Mouse (Mus musculus): ENCODE results near the gene Pccb. TPM values are rescaled to one million over a fixed set of nuclear protein-coding genes. Genes with fewer than 3 reads are reported as not detected.

Gene Pccb
- polyA plus RNA-seq, 1 experiment: 354 TPM

GRCm38 (mm10) chr9:100964106-100964505 is 70.6 kb downstream of the Pccb start:
- H3K27me3 ChIP-seq (replicated peaks; ENCODE audit: control insufficient read depth, insufficient read depth, low read length): no peaks in the 10 kb centered on the region
- WGBS: 81% methylated on average over 4 of the region's 4 CpGs
- no peak overlapping the region for H3K27ac ChIP-seq (ENCODE audit: insufficient read depth, low read depth, low read length)
- H3K4me3 ChIP-seq (ENCODE audit: insufficient read depth, low read depth, low read length): no peak overlapping the region
- no peaks in the 10 kb centered on the region for H3K36me3 ChIP-seq (ENCODE audit: control insufficient read depth, insufficient read depth, low read length)
- TF ChIP-seq POLR2A (IDR thresholded peaks at IDR 0.05; ENCODE audit: low read depth, low read length) (no peak), CTCF (conservative IDR thresholded peaks at IDR 0.05; ENCODE audit: insufficient read depth, insufficient read length, low read depth, low read length) (no peak)
- DNase-seq: no peak
- H3K4me1 ChIP-seq (ENCODE audit: control insufficient read depth, insufficient read depth, low read length): no peaks in the 10 kb centered on the region

GRCm38 (mm10) chr9:100963428-100963912 is 71.2 kb downstream of the Pccb start:
- TF ChIP-seq POLR2A (IDR thresholded peaks at IDR 0.05; ENCODE audit: low read depth, low read length) (no peak), CTCF (conservative IDR thresholded peaks at IDR 0.05; ENCODE audit: insufficient read depth, insufficient read length, low read depth, low read length) (no peak)
- no peaks in the 10 kb centered on the region for H3K36me3 ChIP-seq (ENCODE audit: control insufficient read depth, insufficient read depth, low read length)
- 88% methylated on average over 1 of the region's 1 CpGs for WGBS
- H3K4me1 ChIP-seq (ENCODE audit: control insufficient read depth, insufficient read depth, low read length): no peaks in the 10 kb centered on the region
- no peaks in the 10 kb centered on the region for H3K27me3 ChIP-seq (replicated peaks; ENCODE audit: control insufficient read depth, insufficient read depth, low read length)
- DNase-seq: no peak
- no peak overlapping the region for H3K4me3 ChIP-seq (ENCODE audit: insufficient read depth, low read depth, low read length)
- no peak overlapping the region for H3K27ac ChIP-seq (ENCODE audit: insufficient read depth, low read depth, low read length)

GRCm38 (mm10) chr9:100962903-100963427 is 71.7 kb downstream of the Pccb start:
- Histone ChIP-seq H3K4me3 (ENCODE audit: insufficient read depth, low read depth, low read length) (no peak overlapping the region), H3K27me3 (replicated peaks; ENCODE audit: control insufficient read depth, insufficient read depth, low read length) (no peaks in the 10 kb centered on the region), H3K36me3 (ENCODE audit: control insufficient read depth, insufficient read depth, low read length) (no peaks in the 10 kb centered on the region), H3K27ac (ENCODE audit: insufficient read depth, low read depth, low read length) (no peak overlapping the region), H3K4me1 (ENCODE audit: control insufficient read depth, insufficient read depth, low read length) (no peaks in the 10 kb centered on the region)
- WGBS: 77% methylated on average over 5 of the region's 5 CpGs
- DNase-seq: no peak
- TF ChIP-seq CTCF (conservative IDR thresholded peaks at IDR 0.05; ENCODE audit: insufficient read depth, insufficient read length, low read depth, low read length) (no peak), POLR2A (IDR thresholded peaks at IDR 0.05; ENCODE audit: low read depth, low read length) (no peak)

DNA sequence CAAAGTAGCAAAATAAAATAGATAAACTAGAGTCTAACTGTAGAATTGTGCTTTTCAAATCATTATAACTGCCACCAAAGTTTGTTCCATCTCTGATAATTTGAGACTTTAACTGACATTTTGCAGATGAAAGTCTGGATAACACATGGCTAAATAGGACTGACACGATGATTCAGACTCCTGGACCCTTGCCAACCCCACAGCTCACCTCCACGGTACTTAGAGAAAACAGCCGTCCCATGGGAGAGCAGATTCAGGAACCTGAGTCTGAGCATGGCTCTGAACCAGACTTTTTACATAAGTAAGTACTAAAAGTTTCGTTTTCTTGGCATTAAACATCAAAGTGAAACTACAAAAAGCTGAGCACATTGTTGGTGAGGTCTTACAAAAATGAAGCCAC is 83.2 kb downstream of the Pccb start:
- Histone ChIP-seq H3K36me3 (ENCODE audit: control insufficient read depth, insufficient read depth, low read length) (peaks cover 4% of the 10 kb centered on the region; the same call in 1 of the 2 replicates), H3K27ac (ENCODE audit: insufficient read depth, low read depth, low read length) (no peak overlapping the region), H3K4me1 (ENCODE audit: control insufficient read depth, insufficient read depth, low read length) (no peaks in the 10 kb centered on the region), H3K27me3 (replicated peaks; ENCODE audit: control insufficient read depth, insufficient read depth, low read length) (no peaks in the 10 kb centered on the region), H3K4me3 (ENCODE audit: insufficient read depth, low read depth, low read length) (no peak overlapping the region)
- WGBS: 38% methylated on average over 4 of the region's 4 CpGs
- DNase-seq: peak; percentile 61
- TF ChIP-seq POLR2A (IDR thresholded peaks at IDR 0.05; ENCODE audit: low read depth, low read length) (no peak), CTCF (conservative IDR thresholded peaks at IDR 0.05; ENCODE audit: insufficient read depth, insufficient read length, low read depth, low read length) (no peak)

GRCm38 (mm10) chr9:100944677-100945365 is 89.9 kb downstream of the Pccb start:
- no peak for DNase-seq
- WGBS: 93% methylated on average over 5 of the region's 5 CpGs
- Histone ChIP-seq H3K27me3 (replicated peaks; ENCODE audit: control insufficient read depth, insufficient read depth, low read length) (no peaks in the 10 kb centered on the region), H3K4me1 (ENCODE audit: control insufficient read depth, insufficient read depth, low read length) (no peaks in the 10 kb centered on the region), H3K36me3 (ENCODE audit: control insufficient read depth, insufficient read depth, low read length) (0 out of 2 replicates have a peak, but pooled peaks cover 1% of the 10 kb centered on the region), H3K27ac (ENCODE audit: insufficient read depth, low read depth, low read length) (no peak overlapping the region), H3K4me3 (ENCODE audit: insufficient read depth, low read depth, low read length) (no peak overlapping the region)
- no peak for TF ChIP-seq POLR2A (IDR thresholded peaks at IDR 0.05; ENCODE audit: low read depth, low read length)
- no peak for TF ChIP-seq CTCF (conservative IDR thresholded peaks at IDR 0.05; ENCODE audit: insufficient read depth, insufficient read length, low read depth, low read length)

DNA sequence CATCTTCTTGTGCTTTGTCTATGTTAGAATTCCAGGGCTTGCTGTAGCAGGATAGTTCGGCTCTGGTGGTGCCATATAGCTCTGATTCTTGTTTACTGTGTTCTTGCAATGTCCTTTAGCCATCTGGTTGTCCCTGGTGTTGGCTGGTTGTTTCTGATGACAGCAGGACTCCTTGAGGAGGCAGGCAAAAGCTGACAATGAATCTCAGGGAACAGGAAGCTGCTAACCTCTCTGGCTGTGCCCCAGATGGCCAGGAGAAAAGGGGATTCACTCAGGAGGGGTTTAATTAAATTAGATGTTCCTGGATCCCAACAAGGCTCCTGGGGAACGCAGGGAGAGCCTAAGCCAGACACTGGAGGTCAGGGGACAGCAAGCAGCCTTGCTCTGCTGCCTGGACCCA is 92.7 kb downstream of the Pccb start:
- no peaks in the 10 kb centered on the region for H3K4me1 ChIP-seq (ENCODE audit: control insufficient read depth, insufficient read depth, low read length)
- 77% methylated on average over 2 of the region's 2 CpGs for WGBS

More for the DNA sequence above, 92.7 kb downstream of the Pccb start:
- TF ChIP-seq POLR2A (IDR thresholded peaks at IDR 0.05; ENCODE audit: low read depth, low read length) (no peak), CTCF (conservative IDR thresholded peaks at IDR 0.05; ENCODE audit: insufficient read depth, insufficient read length, low read depth, low read length) (no peak)
- H3K27ac ChIP-seq (ENCODE audit: insufficient read depth, low read depth, low read length): no peak overlapping the region
- H3K4me3 ChIP-seq (ENCODE audit: insufficient read depth, low read depth, low read length): no peak overlapping the region
- DNase-seq: no peak
- H3K36me3 ChIP-seq (ENCODE audit: control insufficient read depth, insufficient read depth, low read length): 0 out of 2 replicates have a peak, but pooled peaks cover 1% of the 10 kb centered on the region
- H3K27me3 ChIP-seq (replicated peaks; ENCODE audit: control insufficient read depth, insufficient read depth, low read length): no peaks in the 10 kb centered on the region

Other genes with a start within 250 kb of the Pccb start
- gene Msl2, start 39.2 kb upstream of the Pccb start, polyA plus RNA-seq (2012; rRNA removed): 17.7 and 18.6 TPM in 2 replicates
- gene Ppp2r3a, start 216.9 kb upstream of the Pccb start, polyA plus RNA-seq (2012; rRNA removed): 13.9 and 17.6 TPM in 2 replicates